Mouse (Mus musculus) small intestine, adult 2 months (tissue): ENCODE data around the gene Cpne9.

Source experiments
- CTCF ChIP-seq: fragments of 200-500 bp; IDR thresholded peaks from 2 replicates; pipeline ENCODE4 v1.5.1; 2012; ENCODE audit warnings: low read depth, mild to moderate bottlenecking, control low read depth, inconsistent platforms, low read length, moderate library complexity, mixed read lengths; ENCODE audit not compliant: insufficient replicate concordance, insufficient read length; ENCODE audit errors: extremely low read depth
- POLR2A ChIP-seq: fragments of 200-500 bp; IDR thresholded peaks from 2 replicates; pipeline ENCODE4 v1.6.1; 2012; ENCODE audit warnings: low read depth, mild to moderate bottlenecking, control low read depth, inconsistent platforms, low read length, moderate library complexity

GRCm38 (mm10) chr6:113282969-113283368 is 862 bp downstream of the Cpne9 start:
- TF ChIP-seq CTCF (no peak), POLR2A (no peak)
